Mouse (Mus musculus) frontal cortex, postnatal 36 days (tissue): Measurements from ENCODE around the gene Pax7.

ENCODE experiments used
- DNase-seq, 2 experiments: peaks; one replicate each; pipeline ENCODE4 v3.0.0; 2022; ENCODE audit warnings: low spot score in 2 of 2

Gene Pax7

GRCm38 (mm10) chr4:139811475-139811874 is 21.9 kb downstream of the Pax7 start:
- DNase-seq = no peak

- DNase-seq = no peak
These were observed 22.4 kb downstream of the Pax7 start for GRCm38 (mm10) chr4:139810762-139811438.

- DNase-seq = no peak
These were observed 23.9 kb downstream of the Pax7 start for GRCm38 (mm10) chr4:139809381-139809820.

- DNase-seq = no peak
These were observed 25.5 kb downstream of the Pax7 start for GRCm38 (mm10) chr4:139807820-139808219.

- DNase-seq = no peak
These were observed 26.0 kb downstream of the Pax7 start for GRCm38 (mm10) chr4:139807191-139807808.

- DNase-seq = no peak
These were observed 28.4 kb downstream of the Pax7 start for GRCm38 (mm10) chr4:139804896-139805295.

GRCm38 (mm10) chr4:139803981-139804380 is 29.3 kb downstream of the Pax7 start:
- DNase-seq = no peak

- no peak for DNase-seq
These were observed 33.8 kb downstream of the Pax7 start for GRCm38 (mm10) chr4:139799436-139800100.

GRCm38 (mm10) chr4:139797344-139797743 is 36.0 kb downstream of the Pax7 start:
- DNase-seq = no peak

GRCm38 (mm10) chr4:139796115-139796514 is 37.2 kb downstream of the Pax7 start:
- DNase-seq = no peak

GRCm38 (mm10) chr4:139791168-139791567 is 42.2 kb downstream of the Pax7 start:
- no peak for DNase-seq

GRCm38 (mm10) chr4:139789772-139790171 is 43.6 kb downstream of the Pax7 start:
- no peak for DNase-seq

GRCm38 (mm10) chr4:139782926-139783467 is 50.3 kb downstream of the Pax7 start:
- no peak for DNase-seq

GRCm38 (mm10) chr4:139771125-139771631 is 62.1 kb downstream of the Pax7 start:
- no peak for DNase-seq

GRCm38 (mm10) chr4:139767823-139768222 is 65.5 kb downstream of the Pax7 start:
- no peak for DNase-seq

- DNase-seq = no peak
These were observed 66.1 kb downstream of the Pax7 start for GRCm38 (mm10) chr4:139767115-139767718.

- DNase-seq = no peak
These were observed 71.4 kb downstream of the Pax7 start for GRCm38 (mm10) chr4:139761911-139762310.

GRCm38 (mm10) chr4:139760736-139761135 is 72.6 kb downstream of the Pax7 start:
- no peak for DNase-seq

- DNase-seq = no peak
These were observed 74.6 kb downstream of the Pax7 start for GRCm38 (mm10) chr4:139758512-139759340.

GRCm38 (mm10) chr4:139756931-139757330 is 76.4 kb downstream of the Pax7 start:
- no peak for DNase-seq

GRCm38 (mm10) chr4:139754148-139754710 is 79.1 kb downstream of the Pax7 start:
- no peak for DNase-seq
